Mouse (Mus musculus) heart, adult 18-20 months (tissue): Measurements from ENCODE around the gene Ankrd36. TPM values are rescaled to one million over a fixed set of nuclear protein-coding genes. Genes with fewer than 3 reads are reported as not detected.
"Not testable (repeated sequence)": the region's sequence is repeated elsewhere in the genome, so short reads cannot be mapped to it uniquely, and the experiment has no call there.

Experiments used
- DNase-seq, 2 experiments: peaks; one replicate each; pipeline ENCODE4 v3.0.0; 2021 to 2022; ENCODE audit warnings: mixed read lengths in 1 of 2
- long read RNA-seq, 2 experiments: library from polyadenylated mRNA; stranded (forward); transcript quantifications; one replicate each; pipeline ENCODE4 v2.0.0; 2021
- total RNA-seq, 2 experiments: library from RNA; stranded (reverse); gene quantifications; 2 replicates each; pipeline ENCODE4 v1.2.3; 2021

The Ankrd36 gene
- total RNA-seq: not detected
- long read RNA-seq, experiment 1: 0 reads
- long read RNA-seq, experiment 2: 0 reads

- DNase-seq: no peak
These were observed at the start of gene Ankrd36 for GRCm38 (mm10) chr11:5569474-5569873. Gene Ankrd36 (plus strand): TSS chr11:5569684.

GRCm38 (mm10) chr11:5520412-5521265 is 48.8 kb upstream of the Ankrd36 start, which contains the start of gene Xbp1:
Gene Xbp1 (plus strand): TSS chr11:5520659.
- peak; percentile 99 to 100 for DNase-seq

- DNase-seq: no peak
These were observed 48.3 kb upstream of the Ankrd36 start for GRCm38 (mm10) chr11:5521266-5521515.

GRCm38 (mm10) chr11:5521516-5522291 is 47.8 kb upstream of the Ankrd36 start:
- peak; percentile 83 to 87 for DNase-seq

DNA sequence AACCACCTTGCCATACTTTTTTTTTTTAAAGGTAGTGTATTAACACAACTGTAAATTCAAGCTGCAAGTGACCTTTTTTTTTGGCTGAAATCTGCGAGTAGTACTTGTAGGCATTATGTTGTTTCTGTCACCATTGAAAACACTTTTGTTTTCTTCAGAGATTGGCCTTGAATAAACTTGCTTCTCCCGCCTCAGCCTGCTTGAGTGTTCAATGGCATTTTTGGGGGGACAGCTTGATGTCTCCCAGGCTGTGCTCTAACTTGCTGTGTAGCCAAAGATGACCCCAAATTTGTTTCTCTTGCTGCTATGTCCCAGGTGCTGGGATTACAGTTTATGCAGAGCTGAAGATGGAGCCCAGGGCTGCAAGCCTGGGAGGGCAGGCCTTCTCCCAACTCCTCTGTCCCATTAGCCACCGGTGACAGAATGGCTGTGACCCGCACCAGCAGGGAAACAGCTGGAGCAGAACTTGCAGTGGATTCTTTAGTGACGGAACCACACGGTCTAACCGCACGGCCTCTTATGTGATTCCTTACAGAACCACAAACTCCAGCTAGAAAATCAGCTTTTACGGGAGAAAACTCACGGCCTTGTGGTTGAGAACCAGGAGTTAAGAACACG is 46.6 kb upstream of the Ankrd36 start:
- DNase-seq: no peak

GRCm38 (mm10) chr11:5525418-5525817 is 44.1 kb upstream of the Ankrd36 start:
- DNase-seq: no peak

DNA sequence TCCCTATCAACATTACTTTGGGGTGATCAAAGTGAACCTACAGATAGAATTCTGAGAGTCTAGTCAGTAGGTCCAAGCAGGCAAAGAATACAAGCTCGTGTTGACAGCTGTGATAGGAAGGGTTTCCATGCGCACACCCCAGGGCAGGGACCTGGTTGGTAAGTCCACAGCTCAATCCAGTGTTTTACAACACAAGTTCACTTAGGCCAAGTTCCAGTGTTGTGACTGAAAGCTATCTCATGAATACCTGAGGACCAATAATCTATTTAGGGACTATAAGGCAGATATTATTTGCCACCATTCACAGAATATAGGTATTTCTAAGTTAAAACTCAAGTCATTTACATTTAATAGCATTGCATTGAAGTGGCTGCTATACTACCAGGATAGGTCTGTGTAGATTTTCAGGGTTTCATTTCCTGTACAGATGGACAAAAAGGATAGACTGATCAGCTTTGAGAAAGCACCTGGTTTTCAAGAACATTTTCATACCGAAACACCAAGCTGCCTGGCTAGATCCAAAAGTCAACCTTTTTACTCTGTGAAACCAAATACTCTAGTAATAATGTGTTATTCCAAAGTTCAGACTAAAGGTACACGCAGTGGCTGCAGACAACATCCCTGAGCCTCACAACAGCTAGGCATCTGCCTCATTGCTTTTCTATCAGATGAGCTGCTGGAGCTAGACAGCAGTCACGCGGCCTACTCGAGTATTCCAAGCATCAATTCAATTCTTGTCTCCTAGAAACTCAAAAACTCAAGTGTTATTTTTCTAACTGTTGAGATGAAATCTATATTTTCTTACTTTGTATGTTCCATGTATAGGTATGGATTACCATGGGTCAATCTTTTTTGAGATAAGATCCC is 42.7 kb upstream of the Ankrd36 start:
- no peak for DNase-seq

DNA sequence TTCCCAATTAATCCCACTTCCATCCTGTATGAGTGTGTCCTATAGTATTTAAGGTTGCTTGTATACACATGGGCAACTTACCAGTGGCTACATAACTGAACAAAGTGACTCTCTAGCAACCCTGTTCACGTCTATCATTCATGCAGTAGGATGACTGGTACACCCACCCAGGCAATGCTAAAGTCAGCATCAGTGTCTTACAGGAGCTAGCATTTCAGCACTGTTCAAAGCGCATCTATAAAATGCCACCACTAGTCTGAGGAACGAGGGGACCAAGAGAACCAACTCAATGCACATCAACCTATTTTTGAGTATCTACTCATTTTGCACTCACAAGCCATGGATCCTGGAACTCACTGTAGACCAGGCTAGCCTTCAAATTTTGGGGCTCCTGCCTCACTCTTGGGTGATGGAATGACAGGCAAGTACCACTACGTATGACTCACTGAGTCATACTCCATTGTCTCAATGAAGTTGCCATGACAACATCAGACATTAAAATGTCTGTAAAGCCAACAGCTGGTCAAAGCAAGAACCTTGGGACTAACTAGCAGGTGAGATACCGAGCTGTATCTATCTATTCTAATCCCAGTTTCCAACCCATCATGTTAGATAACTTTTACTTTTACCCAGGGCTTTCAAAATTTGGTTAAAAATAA is 41.5 kb upstream of the Ankrd36 start:
- DNase-seq: no peak

DNA sequence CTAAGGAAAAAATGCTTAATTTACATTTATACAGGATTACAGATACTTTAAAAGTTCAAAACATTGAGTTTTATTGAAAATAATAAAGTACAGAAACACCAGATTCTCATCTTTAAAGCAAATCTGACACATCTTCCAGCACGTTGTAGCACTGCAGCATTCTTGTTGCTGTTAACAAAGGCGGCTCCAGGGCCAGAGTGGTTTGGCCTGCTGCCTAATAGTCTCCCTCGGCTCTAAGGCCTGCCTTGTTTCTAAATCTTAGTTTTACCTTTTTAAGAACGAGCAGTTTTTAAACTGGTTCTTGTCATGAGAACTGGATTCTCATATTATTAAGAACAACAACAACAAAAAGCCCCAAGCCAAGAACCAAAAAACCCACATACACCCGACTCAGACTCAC is 40.6 kb upstream of the Ankrd36 start:
- DNase-seq: no peak

GRCm38 (mm10) chr11:5530172-5530571 is 39.3 kb upstream of the Ankrd36 start:
- no peak for DNase-seq

GRCm38 (mm10) chr11:5530717-5531116 is 38.8 kb upstream of the Ankrd36 start:
- DNase-seq: no peak

GRCm38 (mm10) chr11:5533108-5533507 is 36.4 kb upstream of the Ankrd36 start:
- peak in 1 of 2 experiments; percentile 58 for DNase-seq

DNA sequence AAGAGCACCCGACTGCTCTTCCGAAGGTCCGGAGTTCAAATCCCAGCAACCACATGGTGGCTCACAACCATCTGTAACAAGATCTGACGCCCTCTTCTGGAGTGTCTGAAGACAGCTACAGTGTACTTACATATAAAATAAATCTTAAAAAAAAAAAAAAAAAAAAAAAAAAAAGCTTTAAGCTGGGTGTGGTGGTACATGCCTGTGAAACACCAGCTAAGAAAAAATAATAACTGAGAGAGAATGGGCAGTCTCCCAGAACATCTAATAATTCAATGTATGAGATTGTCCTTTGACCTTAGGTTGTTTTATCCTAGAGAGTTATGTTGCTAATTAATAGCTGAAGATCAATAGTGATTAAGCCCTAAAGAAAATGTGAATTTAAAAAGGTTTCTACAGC is 32.0 kb upstream of the Ankrd36 start:
- DNase-seq: not testable (repeated sequence)

- DNase-seq: no peak
These were observed 29.2 kb upstream of the Ankrd36 start for GRCm38 (mm10) chr11:5540331-5540730.

DNA sequence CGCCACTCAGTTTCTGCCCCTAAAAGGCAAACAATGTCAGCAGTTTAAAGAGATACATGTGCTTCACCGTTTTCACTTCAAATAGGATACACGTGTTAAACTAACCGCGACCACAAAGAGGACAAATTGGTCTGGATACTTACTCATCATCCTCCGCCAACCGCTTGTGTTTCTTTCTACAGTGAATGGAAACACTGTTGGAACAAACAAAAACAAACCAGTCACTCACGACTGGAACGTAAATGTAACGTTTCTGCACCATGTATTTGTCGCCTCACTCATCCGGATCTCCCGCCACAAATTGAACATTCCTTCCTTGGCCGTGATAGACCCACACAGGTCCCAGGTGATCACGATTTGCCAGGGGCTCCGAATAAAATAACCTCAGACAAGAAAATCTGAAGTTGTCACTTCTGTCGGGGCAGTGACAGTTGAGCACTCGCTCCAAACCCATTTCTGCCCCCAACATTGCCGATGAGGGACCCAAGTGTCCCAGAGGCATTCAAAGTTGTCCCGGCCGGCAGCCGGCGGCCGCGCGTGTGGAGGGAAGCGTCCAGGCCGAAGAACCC is 28.2 kb upstream of the Ankrd36 start:
- DNase-seq: no peak

GRCm38 (mm10) chr11:5541799-5542481 is 27.5 kb upstream of the Ankrd36 start, which contains the start of gene Ccdc117:
Gene Ccdc117 (minus strand): TSS chr11:5542187.
- peak; percentile 96 to 98 for DNase-seq

GRCm38 (mm10) chr11:5542482-5543185 is 26.9 kb upstream of the Ankrd36 start:
- DNase-seq: no peak

DNA sequence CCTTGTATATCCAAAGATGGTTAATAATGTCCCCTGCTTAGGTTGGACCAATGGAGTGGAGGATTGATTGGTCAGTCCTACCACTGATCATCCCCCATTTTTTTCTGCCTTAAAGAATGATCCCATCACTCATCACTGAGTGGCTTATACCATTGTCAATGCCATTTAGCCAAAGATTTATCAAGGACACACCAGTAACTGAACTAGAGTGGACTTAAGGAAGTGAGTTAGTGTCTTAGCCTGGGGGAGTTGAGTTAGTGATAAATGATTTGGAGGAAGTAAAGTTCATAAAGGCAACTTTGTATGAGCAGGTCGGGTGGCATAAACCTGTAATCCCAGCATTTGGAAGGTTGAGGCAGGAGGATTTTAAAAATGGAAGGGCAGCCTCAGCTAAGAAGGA is 26.2 kb upstream of the Ankrd36 start:
- no peak for DNase-seq

DNA sequence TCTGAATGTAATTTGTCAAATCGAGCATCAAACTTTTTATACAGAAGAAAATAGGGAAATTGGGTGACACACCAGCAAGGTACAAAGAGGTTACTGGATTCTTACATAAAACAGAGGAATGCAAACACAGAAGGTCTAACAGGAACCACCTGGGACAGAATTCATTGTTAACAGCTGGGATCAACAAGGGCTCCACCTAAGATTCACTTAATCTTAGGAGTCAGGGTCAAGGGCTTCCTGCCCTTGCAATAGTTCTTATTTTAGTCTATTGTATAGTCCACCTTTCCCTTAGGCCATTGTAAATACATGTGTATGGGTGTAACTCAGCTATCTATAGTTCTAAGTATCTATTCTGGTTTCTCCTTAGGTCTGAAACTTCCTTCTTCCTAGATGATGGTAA is 24.8 kb upstream of the Ankrd36 start:
- DNase-seq: not testable (repeated sequence)

DNA sequence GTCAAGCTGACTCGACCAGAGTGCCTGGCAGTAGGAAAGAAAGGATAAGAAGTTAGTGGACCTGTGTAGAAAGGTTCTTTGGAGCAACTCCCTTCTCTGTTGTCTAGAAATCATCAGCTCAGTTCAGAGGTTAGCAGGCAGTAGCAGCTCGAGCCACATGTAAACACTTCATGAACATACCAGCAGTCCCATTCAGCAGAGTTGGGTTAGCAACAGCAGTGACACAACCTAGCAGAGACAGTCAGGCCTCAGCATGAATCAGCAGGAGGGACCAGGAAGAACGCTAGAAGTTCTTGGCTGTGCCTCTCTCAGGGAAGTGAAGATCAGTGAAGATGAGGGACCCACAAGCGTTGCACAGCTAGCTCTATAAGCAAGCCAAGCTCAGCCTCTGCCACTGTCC is 24.0 kb upstream of the Ankrd36 start:
- no peak for DNase-seq
